Mouse (Mus musculus) ES-E14 (cell line): ENCODE measurements at regions not wholly inside any gene's neighbourhood (a gene's known extent, or its start where the extent isn't known, plus 50 kb on each side); places are given as distances from the start of the nearest gene placed in this dataset.

Experiments used
- DNase-seq: peaks from one replicate; pipeline ENCODE4 v3.0.0-alpha.2; 2013; ENCODE audit warnings: low read depth, low spot score
- H3K27ac ChIP-seq: 2 replicates; pipeline ENCODE4 v1.5.1; 2012; ENCODE audit warnings: low read depth, mild to moderate bottlenecking, low read length, moderate library complexity, mixed read lengths; ENCODE audit not compliant: poor library complexity, insufficient read depth, severe bottlenecking
- H3K36me3 ChIP-seq: 2 replicates; pipeline ENCODE4 v1.6.1; 2012; ENCODE audit warnings: mild to moderate bottlenecking, low read length, moderate library complexity, mixed read lengths; ENCODE audit not compliant: control insufficient read depth, poor library complexity, insufficient read depth, severe bottlenecking
- H3K4me1 ChIP-seq, 2 experiments: fragments of 150-350 bp in 1 of 2; sonication (generic) in 1 of 2; 2 replicates each; pipeline ENCODE4 v1.6.1; 2012; ENCODE audit warnings: low read length in 2 of 2, mild to moderate bottlenecking in 1 of 2, mixed read lengths in 1 of 2; ENCODE audit not compliant: control insufficient read depth in 2 of 2, insufficient read depth in 2 of 2, poor library complexity in 1 of 2
- H3K4me3 ChIP-seq, 2 experiments: fragments of 150-350 bp in 1 of 2; sonication (generic) in 1 of 2; 2 replicates each; pipeline ENCODE4 v1.5.1; 2012; ENCODE audit warnings: low read length in 2 of 2, low read depth in 1 of 2, mild to moderate bottlenecking in 1 of 2, mixed read lengths in 1 of 2; ENCODE audit not compliant: insufficient read depth in 1 of 2, poor library complexity in 1 of 2, severe bottlenecking in 1 of 2
- H3K9ac ChIP-seq: 2 replicates; pipeline ENCODE4 v1.6.1; 2012; ENCODE audit warnings: low read depth, mild to moderate bottlenecking, low read length, mixed read lengths; ENCODE audit not compliant: poor library complexity, insufficient read depth, severe bottlenecking
- H3K9me3 ChIP-seq: fragments of 150-350 bp; sonication (generic); 2 replicates; pipeline ENCODE4 v1.6.1; 2012; ENCODE audit warnings: low read depth, mild to moderate bottlenecking, low read length; ENCODE audit not compliant: control insufficient read depth, insufficient read depth
- CHD2 ChIP-seq: IDR thresholded peaks from 2 replicates; pipeline ENCODE4 v1.6.1; 2014; ENCODE audit warnings: mild to moderate bottlenecking, low read depth, low read length, inconsistent platforms
- HCFC1 ChIP-seq: IDR thresholded peaks from 2 replicates; pipeline ENCODE4 v1.6.1; 2012; ENCODE audit warnings: low read length, inconsistent platforms, borderline replicate concordance; ENCODE audit not compliant: insufficient read depth
- MAFK ChIP-seq: IDR thresholded peaks from 2 replicates; pipeline ENCODE4 v1.6.1; 2014; ENCODE audit warnings: mild to moderate bottlenecking, low read depth, low read length, inconsistent platforms; ENCODE audit not compliant: insufficient read depth
- ZC3H11A ChIP-seq: IDR thresholded peaks from 2 replicates; pipeline ENCODE4 v1.6.1; 2012; ENCODE audit warnings: low read depth, mild to moderate bottlenecking, inconsistent platforms, low read length, borderline replicate concordance
- ZNF384 ChIP-seq: IDR thresholded peaks from 2 replicates; pipeline ENCODE4 v1.6.1; 2012; ENCODE audit warnings: low read depth, low read length, inconsistent platforms
- in situ Hi-C, 2 experiments: fragments of 600-800 bp; cut with MboI; formaldehyde crosslinking; loops; one replicate each; pipeline ENCODE4 v1.15.1; 2025; ENCODE audit warnings: low sequenced_read_pairs in 2 of 2, inconsistent platforms in 1 of 2; ENCODE audit not compliant: unreplicated experiment in 2 of 2

DNA sequence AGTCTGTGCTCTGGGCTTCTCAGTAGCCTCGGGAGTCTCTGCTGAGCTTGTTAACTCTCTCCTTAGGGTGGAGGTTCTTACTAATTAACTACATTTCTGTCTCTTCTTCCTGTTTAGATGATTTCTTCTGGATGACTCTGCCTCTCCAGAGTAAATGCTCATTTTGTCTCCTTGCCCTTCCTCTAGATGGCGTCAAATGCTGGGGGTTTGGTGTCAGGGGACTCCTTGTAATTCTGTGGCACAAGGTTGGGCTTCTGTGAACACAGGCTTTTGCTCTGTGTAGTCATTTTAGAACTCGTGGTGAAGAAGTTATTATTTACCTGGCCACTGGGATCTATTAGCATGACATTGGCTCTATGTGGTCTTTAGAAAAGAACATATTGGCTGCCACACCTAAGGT, 298.4 kb downstream of the Ndfip2 start:
- in situ Hi-C loops = no loop called here
- Histone ChIP-seq H3K9ac (no peak overlapping the region), H3K36me3 (no peaks in the 10 kb centered on the region), H3K9me3 (no peaks in the 10 kb centered on the region), H3K27ac (no peak overlapping the region), H3K4me3 (no peak overlapping the region), H3K4me1 (no peaks in the 10 kb centered on the region)
- DNase-seq = no peak
- TF ChIP-seq ZC3H11A (no peak), CHD2 (no peak), HCFC1 (no peak), MAFK (no peak), ZNF384 (no peak)

GRCm38 (mm10) chr14:105544066-105544465, 285.7 kb downstream of the Ndfip2 start:
- H3K4me3 ChIP-seq = no peak overlapping the region
- TF ChIP-seq HCFC1 (no peak), ZC3H11A (no peak), MAFK (no peak), CHD2 (no peak), ZNF384 (no peak)
- H3K27ac ChIP-seq = no peak overlapping the region
- H3K9ac ChIP-seq = no peak overlapping the region
- DNase-seq = no peak
- in situ Hi-C loops = no loop called here
- no peaks in the 10 kb centered on the region for H3K36me3 ChIP-seq
- H3K4me1 ChIP-seq = no peaks in the 10 kb centered on the region
- no peaks in the 10 kb centered on the region for H3K9me3 ChIP-seq

GRCm38 (mm10) chr14:105542486-105543145, 284.2 kb downstream of the Ndfip2 start:
- in situ Hi-C loops = no loop called here
- no peaks in the 10 kb centered on the region for H3K4me1 ChIP-seq
- H3K9me3 ChIP-seq = no peaks in the 10 kb centered on the region
- H3K4me3 ChIP-seq = no peak overlapping the region
- no peak for TF ChIP-seq ZC3H11A
- TF ChIP-seq HCFC1 = no peak
- TF ChIP-seq CHD2 = no peak
- no peak for TF ChIP-seq ZNF384
- no peak for TF ChIP-seq MAFK
- H3K27ac ChIP-seq = no peak overlapping the region
- DNase-seq = no peak
- no peak overlapping the region for H3K9ac ChIP-seq
- no peaks in the 10 kb centered on the region for H3K36me3 ChIP-seq

GRCm38 (mm10) chr14:105542090-105542485, 283.7 kb downstream of the Ndfip2 start:
- H3K36me3 ChIP-seq = no peaks in the 10 kb centered on the region
- H3K27ac ChIP-seq = no peak overlapping the region
- TF ChIP-seq HCFC1 = no peak
- no peak for TF ChIP-seq MAFK
- no peak for TF ChIP-seq ZC3H11A
- no peak for TF ChIP-seq CHD2
- TF ChIP-seq ZNF384 = no peak
- no peak overlapping the region for H3K4me3 ChIP-seq
- DNase-seq = no peak
- H3K4me1 ChIP-seq = no peaks in the 10 kb centered on the region
- H3K9ac ChIP-seq = no peak overlapping the region
- H3K9me3 ChIP-seq = no peaks in the 10 kb centered on the region
- in situ Hi-C loops = no loop called here

GRCm38 (mm10) chr14:105532168-105532745, 273.9 kb downstream of the Ndfip2 start:
- no peak overlapping the region for H3K27ac ChIP-seq
- no peaks in the 10 kb centered on the region for H3K36me3 ChIP-seq
- no peak for TF ChIP-seq CHD2
- no peak for TF ChIP-seq ZC3H11A
- TF ChIP-seq ZNF384 = no peak
- TF ChIP-seq HCFC1 = no peak
- no peak for TF ChIP-seq MAFK
- no peaks in the 10 kb centered on the region for H3K4me1 ChIP-seq
- H3K9ac ChIP-seq = no peak overlapping the region
- no peak overlapping the region for H3K4me3 ChIP-seq
- no peaks in the 10 kb centered on the region for H3K9me3 ChIP-seq
- in situ Hi-C loops = no loop called here
- no peak for DNase-seq
